Comparison of ENCODE assay signal across 30 mouse cellular contexts in genomic region chr5:114997327-114997726, GRCm38 (mm10). TPM values are rescaled to one million over a fixed set of nuclear protein-coding genes. Genes with fewer than 3 reads are reported as not detected.
DNase-seq lines count a peak whose midpoint lies in the region; ATAC-seq and TF ChIP-seq lines count a peak whose summit lies in the region.
"Had no signal": no experiment of that assay in that cellular context is flagged by ENCODE, and none has a peak within 500 bp of the region (broad histone marks: within the 10 kb centered on the region; RNA-seq: fewer than 3 reads in every experiment).

No protein-coding gene starts in this region.

- no peak for TF ChIP-seq POLR2A in kidney, adult 2 months (IDR thresholded peaks at IDR 0.05; ENCODE audit: low read depth, low read length)

- WGBS in midbrain, embryonic 11.5 days, result 78% methylated on average over 6 of the region's 6 CpGs
- 71% methylated on average over 6 of the region's 6 CpGs for WGBS in midbrain, embryonic 10.5 days
- 41% methylated on average over 6 of the region's 6 CpGs for WGBS in lung, postnatal 0 days
- WGBS in kidney, adult 2 months, result 77% methylated on average over 6 of the region's 6 CpGs

- TF ChIP-seq EP300 in lung, postnatal 0 days (IDR thresholded peaks at IDR 0.05), result peak; percentile 76

- H3K4me3 ChIP-seq in midbrain, embryonic 11.5 days (ENCODE audit: low read depth, low read length), result no peak overlapping the region
- H3K4me3 ChIP-seq in midbrain, embryonic 10.5 days, result no peak overlapping the region
- no peak overlapping the region for H3K4me3 ChIP-seq in lung, postnatal 0 days (ENCODE audit: low read depth, low read length)
- no peak overlapping the region for H3K4me3 ChIP-seq in kidney, adult 2 months (ENCODE audit: insufficient read depth, low read depth, low read length)
- H3K4me3 ChIP-seq: embryonic facial prominence, embryonic 12.5 days; embryonic facial prominence, embryonic 15.5 days; forebrain, embryonic 12.5 days; gastrocnemius, adult 2 months; hindbrain, embryonic 12.5 days; hindbrain, embryonic 15.5 days had no signal

- no peaks in the 10 kb centered on the region for H3K4me1 ChIP-seq in midbrain, embryonic 11.5 days (ENCODE audit: control insufficient read depth, insufficient read depth, low read length)
- no peaks in the 10 kb centered on the region for H3K4me1 ChIP-seq in midbrain, embryonic 10.5 days
- no peaks in the 10 kb centered on the region for H3K4me1 ChIP-seq in lung, postnatal 0 days (ENCODE audit: insufficient read depth, low read depth, low read length)
- no peaks in the 10 kb centered on the region for H3K4me1 ChIP-seq in kidney, adult 2 months (ENCODE audit: control insufficient read depth, insufficient read depth, low read length)
- H3K4me1 ChIP-seq: embryonic facial prominence, embryonic 12.5 days; forebrain, embryonic 12.5 days; hindbrain, embryonic 12.5 days; hindbrain, embryonic 15.5 days had no signal

- no peak for ATAC-seq in midbrain, embryonic 11.5 days (ENCODE audit: low FRiP score)
- ATAC-seq in lung, postnatal 0 days, result peak; percentile 87
- ATAC-seq: CD4-positive, CD25-positive, alpha-beta regulatory T cell, adult 4 months; forebrain, embryonic 16.5 days had no signal

- H3K4me2 ChIP-seq in midbrain, embryonic 11.5 days, result no peak overlapping the region
- no peak overlapping the region for H3K4me2 ChIP-seq in lung, postnatal 0 days (replicated peaks; ENCODE audit: low read depth, low read length)
- H3K4me2 ChIP-seq: embryonic facial prominence, embryonic 12.5 days; embryonic facial prominence, embryonic 15.5 days; forebrain, embryonic 12.5 days; heart, embryonic 11.5 days; hindbrain, embryonic 12.5 days; hindbrain, embryonic 15.5 days had no signal

- no peak for TF ChIP-seq CTCF in lung, postnatal 0 days (IDR thresholded peaks at IDR 0.05)
- TF ChIP-seq CTCF in kidney, adult 2 months (conservative IDR thresholded peaks at IDR 0.05; ENCODE audit: insufficient read depth, insufficient read length, low read depth, low read length), result no peak

- H3K36me3 ChIP-seq in midbrain, embryonic 11.5 days (ENCODE audit: control insufficient read depth, insufficient read depth, low read length), result no peaks in the 10 kb centered on the region
- H3K36me3 ChIP-seq in midbrain, embryonic 10.5 days, result no peaks in the 10 kb centered on the region
- no peaks in the 10 kb centered on the region for H3K36me3 ChIP-seq in lung, postnatal 0 days (ENCODE audit: insufficient read depth, low read length)
- no peaks in the 10 kb centered on the region for H3K36me3 ChIP-seq in kidney, adult 2 months (ENCODE audit: control insufficient read depth, insufficient read depth, low read length)
- H3K36me3 ChIP-seq: embryonic facial prominence, embryonic 12.5 days; embryonic facial prominence, embryonic 15.5 days; forebrain, embryonic 12.5 days; hindbrain, embryonic 12.5 days; hindbrain, embryonic 15.5 days had no signal

- no peak overlapping the region for H3K27ac ChIP-seq in midbrain, embryonic 11.5 days (ENCODE audit: low read depth, low read length)
- H3K27ac ChIP-seq in midbrain, embryonic 10.5 days (replicated peaks), result no peak overlapping the region
- H3K27ac ChIP-seq in lung, postnatal 0 days (ENCODE audit: low read length), result 0 out of 2 replicates have a peak overlapping the region, but pooled peaks have one; percentile 14
- no peak overlapping the region for H3K27ac ChIP-seq in kidney, adult 2 months (ENCODE audit: insufficient read depth, low read depth, low read length)
- H3K27ac ChIP-seq: embryonic facial prominence, embryonic 12.5 days; embryonic facial prominence, embryonic 15.5 days; forebrain, embryonic 12.5 days; gastrocnemius, adult 2 months; hindbrain, embryonic 12.5 days; hindbrain, embryonic 15.5 days had no signal

- H3K9me3 ChIP-seq in midbrain, embryonic 11.5 days (ENCODE audit: control insufficient read depth, low read length), result no peaks in the 10 kb centered on the region
- no peaks in the 10 kb centered on the region for H3K9me3 ChIP-seq in midbrain, embryonic 10.5 days (replicated peaks)
- H3K9me3 ChIP-seq in lung, postnatal 0 days (ENCODE audit: low read length), result no peaks in the 10 kb centered on the region
- H3K9me3 ChIP-seq: embryonic facial prominence, embryonic 12.5 days; embryonic facial prominence, embryonic 15.5 days; forebrain, embryonic 12.5 days; hindbrain, embryonic 12.5 days; hindbrain, embryonic 15.5 days had no signal

- peak; percentile 62 for DNase-seq in midbrain, embryonic 11.5 days (ENCODE audit: low spot score, missing footprints)
- no peak for DNase-seq in midbrain, embryonic 10.5 days (ENCODE audit: low spot score)
- DNase-seq in lung, postnatal 0 days (ENCODE audit: low spot score), result peak; percentile 61
- DNase-seq in lung, postnatal 25 days (ENCODE audit: low spot score), result peak; percentile 71
- no peak for DNase-seq in gastrocnemius, adult 18-20 months (ENCODE audit: low spot score)
- no peak for DNase-seq in kidney, adult 2 months
- no peak for DNase-seq in urinary bladder, adult 2 months (ENCODE audit: low spot score)
- DNase-seq: adrenal gland, adult 2 months; adrenal gland, postnatal 14 days; cerebellum, adult 11 months; cerebellum, adult 2 months; cerebellum, adult 9-11 months; cerebellum, postnatal 25 days; gastrocnemius, adult 2 months; gastrocnemius, postnatal 14 days had no signal

- no peak overlapping the region for H3K9ac ChIP-seq in midbrain, embryonic 11.5 days (ENCODE audit: low read length)
- no peak overlapping the region for H3K9ac ChIP-seq in lung, postnatal 0 days (replicated peaks; ENCODE audit: low read depth)
- H3K9ac ChIP-seq: embryonic facial prominence, embryonic 12.5 days; embryonic facial prominence, embryonic 15.5 days; forebrain, embryonic 12.5 days; hindbrain, embryonic 12.5 days; hindbrain, embryonic 15.5 days had no signal

- no peaks in the 10 kb centered on the region for H3K27me3 ChIP-seq in midbrain, embryonic 11.5 days (ENCODE audit: control insufficient read depth, insufficient read depth, low read length)
- H3K27me3 ChIP-seq in midbrain, embryonic 10.5 days (ENCODE audit: low read depth, poor library complexity, severe bottlenecking), result no peaks in the 10 kb centered on the region
- H3K27me3 ChIP-seq in lung, postnatal 0 days (replicated peaks; ENCODE audit: insufficient read depth, low read length), result no peaks in the 10 kb centered on the region
- no peaks in the 10 kb centered on the region for H3K27me3 ChIP-seq in kidney, adult 2 months (replicated peaks; ENCODE audit: control insufficient read depth, insufficient read depth, low read length)
- H3K27me3 ChIP-seq: embryonic facial prominence, embryonic 12.5 days; embryonic facial prominence, embryonic 15.5 days; forebrain, embryonic 12.5 days; hindbrain, embryonic 15.5 days had no signal

RNA-seq across cellular contexts. Expression of gene Sppl3, which starts 13.6 kb away (rescaled TPM):
- polyA plus RNA-seq in midbrain, embryonic 11.5 days (2014; fragmentation: Nextera tagmentation; extraction: Ambion mirVana), result 21.7 and 23.6 TPM in 2 replicates
- polyA plus RNA-seq in midbrain, embryonic 10.5 days (2016; fragmentation: Nextera tagmentation; extraction: Ambion mirVana), result 11.5 and 12.0 TPM in 2 replicates
- 16.6 and 22.8 TPM in 2 replicates for polyA plus RNA-seq in lung, postnatal 0 days (2015; fragmentation: Nextera tagmentation; extraction: Ambion mirVana)
- 10 to 100 TPM; 17.7 to 20.4 TPM for total RNA-seq in gastrocnemius, adult 18-20 months (2021)
- polyA plus RNA-seq in kidney, adult 2 months (2012; rRNA removed), result 51.5 and 57.0 TPM in 2 replicates
- polyA plus RNA-seq in urinary bladder, adult 2 months (2012; rRNA removed), result 62.5 and 63.9 TPM in 2 replicates

RNA-seq across cellular contexts. Expression of gene Hnf1a, which starts 26.4 kb away (rescaled TPM):
- polyA plus RNA-seq in midbrain, embryonic 11.5 days (2014; fragmentation: Nextera tagmentation; extraction: Ambion mirVana), result not detected in 2 replicates
- 0.06 TPM in 1 of 2 replicates, not detected in the other for polyA plus RNA-seq in midbrain, embryonic 10.5 days (2016; fragmentation: Nextera tagmentation; extraction: Ambion mirVana)
- not detected in 2 replicates for polyA plus RNA-seq in lung, postnatal 0 days (2015; fragmentation: Nextera tagmentation; extraction: Ambion mirVana)
- not detected for total RNA-seq in gastrocnemius, adult 18-20 months (2021)
- polyA plus RNA-seq in kidney, adult 2 months (2012; rRNA removed), result 24.2 and 29.5 TPM in 2 replicates
- 0.06 and 0.09 TPM in 2 replicates for polyA plus RNA-seq in urinary bladder, adult 2 months (2012; rRNA removed)
- total RNA-seq: common myeloid progenitor, adult 5-6 weeks; gastrocnemius, adult 2 months; gastrocnemius, postnatal 14 days; gastrocnemius, postnatal 4 days; heart, adult 8-10 months; heart, postnatal 25 days; hematopoietic stem cell, adult 5-6 weeks had no signal
- polyA plus RNA-seq: forebrain, embryonic 12.5 days; heart, embryonic 11.5 days; heart, embryonic 14.5 days; heart, postnatal 0 days had no signal

RNA-seq across cellular contexts. Expression of gene 2210016L21Rik, which starts 55.4 kb away (rescaled TPM):
- polyA plus RNA-seq in midbrain, embryonic 11.5 days (2014; fragmentation: Nextera tagmentation; extraction: Ambion mirVana), result 43.5 and 46.3 TPM in 2 replicates
- 48.7 and 50.3 TPM in 2 replicates for polyA plus RNA-seq in midbrain, embryonic 10.5 days (2016; fragmentation: Nextera tagmentation; extraction: Ambion mirVana)
- polyA plus RNA-seq in lung, postnatal 0 days (2015; fragmentation: Nextera tagmentation; extraction: Ambion mirVana), result 41.0 and 41.4 TPM in 2 replicates
- total RNA-seq in gastrocnemius, adult 18-20 months (2021), result 10 to 100 TPM; 17.1 to 24.1 TPM
- 23.5 and 26.1 TPM in 2 replicates for polyA plus RNA-seq in kidney, adult 2 months (2012; rRNA removed)
- 36.2 and 37.4 TPM in 2 replicates for polyA plus RNA-seq in urinary bladder, adult 2 months (2012; rRNA removed)

Comparison
In these comparisons a context has a peak if more than half of its experiments do, and no peak if none do; other contexts are left out.
1. DNase-seq: peak in midbrain, embryonic 11.5 days (single experiment), lung, postnatal 0 days (single experiment) and lung, postnatal 25 days (single experiment); none in midbrain, embryonic 10.5 days (single experiment), gastrocnemius, adult 18-20 months (single experiment), kidney, adult 2 months (single experiment) and urinary bladder, adult 2 months (single experiment).
2. RNA of gene Hnf1a, which starts 26.4 kb away (polyA plus RNA-seq): 24.2 to 29.5 TPM in kidney, adult 2 months; 0.06 TPM in midbrain, embryonic 10.5 days, 0.06 to 0.09 TPM in urinary bladder, adult 2 months, not detected in midbrain, embryonic 11.5 days and not detected in lung, postnatal 0 days; every median in the first group is over 10 times any median in the second.